Mouse (Mus musculus) lung, adult 2 months (tissue): Measurements from ENCODE around the gene F5. TPM values are rescaled to one million over a fixed set of nuclear protein-coding genes. Genes with fewer than 3 reads are reported as not detected.

Experiments used
- DNase-seq: peaks from one replicate; pipeline ENCODE4 v3.0.0; 2022
- H3K4me1 ChIP-seq: fragments of 200-500 bp; 2 replicates; pipeline ENCODE4 v1.6.1; 2011; ENCODE audit warnings: low read length; ENCODE audit not compliant: control insufficient read depth, insufficient read depth
- H3K4me3 ChIP-seq: fragments of 200-500 bp; replicated peaks from 2 replicates; pipeline ENCODE3; 2011; ENCODE audit warnings: low read depth, mild to moderate bottlenecking, control low read depth, low read length; ENCODE audit errors: extremely low read depth
- CTCF ChIP-seq: fragments of 200-500 bp; IDR thresholded peaks from 2 replicates; pipeline ENCODE4 v1.5.1; 2011; ENCODE audit warnings: mild to moderate bottlenecking, low read length, control low read depth; ENCODE audit not compliant: insufficient read depth
- POLR2A ChIP-seq: fragments of 200-500 bp; IDR thresholded peaks from 2 replicates; pipeline ENCODE4 v1.6.1; 2011; ENCODE audit warnings: low read depth, mild to moderate bottlenecking, control low read depth, low read length, borderline replicate concordance; ENCODE audit errors: extremely low read depth
- WGBS: fragments of 180-500 bp; shearing (Covaris S2); methylation state at CpG from one replicate; pipeline ENCODE4 v1.1.7; 2018; 5-methylcytosine and 5-hydroxymethylcytosine counted together
- polyA plus RNA-seq: library from polyadenylated mRNA; depleted of rRNA; stranded (reverse); fragments of >200 nt; gene quantifications from 2 replicates; pipeline ENCODE4 v1.2.3, GENCODE M21; 2012

F5 gene
- polyA plus RNA-seq, 1 experiment, result 1.8 TPM

- H3K4me3 ChIP-seq, result no peak overlapping the region
- no peak for DNase-seq
- peaks cover 2% of the 10 kb centered on the region; the same call in 1 of the 2 replicates for H3K4me1 ChIP-seq
- 59% methylated on average over 4 of the region's 4 CpGs for WGBS
- TF ChIP-seq CTCF (no peak), POLR2A (no peak)
Measured at GRCm38 (mm10) chr1:164185316-164185715, 33.7 kb downstream of the F5 start.

DNA sequence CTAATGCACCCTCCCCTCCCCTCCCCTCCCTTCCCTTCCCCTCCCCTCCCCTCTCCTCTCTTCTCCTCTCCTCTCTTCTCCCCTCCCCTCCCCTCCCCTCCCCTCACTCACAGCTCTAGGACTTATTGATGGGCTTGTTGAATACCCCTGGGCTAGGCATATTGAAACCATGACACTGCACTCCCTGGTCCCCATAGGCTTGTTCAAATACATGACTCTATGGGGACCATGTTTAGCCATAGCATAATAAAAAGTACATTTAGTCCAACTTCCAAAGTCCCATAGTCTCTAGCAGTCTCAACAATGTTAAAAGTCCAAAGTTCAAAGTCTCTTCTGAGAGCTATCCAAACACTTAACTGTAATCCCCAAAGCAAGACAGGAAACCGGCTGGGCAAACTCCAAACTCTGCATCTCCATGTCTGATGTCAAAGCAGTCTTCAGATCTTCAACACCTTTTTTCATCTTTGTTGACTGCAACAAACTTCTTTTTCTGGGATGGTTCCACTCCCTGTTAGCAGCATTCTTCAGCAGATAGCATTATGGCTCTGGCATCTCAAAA is 35.4 kb downstream of the F5 start:
- peaks cover 2% of the 10 kb centered on the region; the same call in 1 of the 2 replicates for H3K4me1 ChIP-seq
- no peak overlapping the region for H3K4me3 ChIP-seq
- TF ChIP-seq CTCF, result no peak
- TF ChIP-seq POLR2A, result no peak
- WGBS, result 59% methylated on average over 1 of the region's 1 CpGs
- DNase-seq, result no peak

DNA sequence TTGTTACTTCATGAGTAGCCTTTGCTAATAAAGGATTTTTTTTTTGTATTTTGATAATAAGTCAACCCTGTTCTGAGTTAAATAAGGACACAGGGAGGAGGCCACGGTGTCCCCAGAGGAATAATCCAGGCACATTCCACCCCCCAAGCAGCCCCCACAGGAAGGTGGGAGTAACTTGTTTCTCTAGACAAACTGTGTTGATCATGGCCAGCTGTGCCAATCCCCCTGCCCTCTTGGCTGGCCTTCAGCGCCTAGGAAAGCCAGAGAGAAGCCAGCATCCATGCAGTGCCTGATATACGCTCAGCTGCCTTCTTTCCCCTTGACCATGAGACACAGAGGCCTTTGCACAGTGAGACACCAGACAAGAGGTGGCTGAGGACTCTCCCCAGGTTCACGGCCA is 47.9 kb downstream of the F5 start:
- H3K4me3 ChIP-seq, result no peak overlapping the region
- DNase-seq, result no peak
- WGBS, result 82% methylated on average over 4 of the region's 4 CpGs
- TF ChIP-seq CTCF (no peak), POLR2A (no peak)
- H3K4me1 ChIP-seq, result no peaks in the 10 kb centered on the region

- Histone ChIP-seq H3K4me1 (no peaks in the 10 kb centered on the region), H3K4me3 (no peak overlapping the region)
- WGBS, result 30% methylated on average over 2 of the region's 2 CpGs
- DNase-seq, result no peak
- TF ChIP-seq CTCF, result no peak
- TF ChIP-seq POLR2A, result no peak
Measured at GRCm38 (mm10) chr1:164208437-164208836, 56.8 kb downstream of the F5 start.

- DNase-seq, result no peak
- WGBS, result 82% methylated on average over 4 of the region's 4 CpGs
Measured at GRCm38 (mm10) chr1:164210899-164211298, 59.3 kb downstream of the F5 start.

DNA sequence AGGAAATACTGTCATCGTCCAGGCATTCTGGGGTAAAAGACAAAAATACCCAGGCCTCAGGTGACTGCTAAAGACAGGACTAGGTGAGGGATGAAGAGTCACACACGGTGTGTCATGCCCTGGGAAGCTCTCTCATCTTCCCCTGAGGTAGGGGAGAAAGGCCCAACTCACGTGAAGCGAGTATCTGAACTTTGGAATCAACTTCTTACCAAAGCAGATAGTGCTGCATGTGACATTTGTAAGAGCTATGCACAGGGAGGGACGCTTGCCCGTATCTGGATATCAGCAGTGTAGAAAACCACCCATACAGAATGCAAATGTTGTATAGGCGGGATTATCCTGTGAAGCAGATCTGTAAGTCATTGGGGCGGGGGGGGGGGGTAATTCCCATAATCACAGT is 61.0 kb downstream of the F5 start:
- H3K4me3 ChIP-seq, result no peak overlapping the region
- no peak for DNase-seq
- TF ChIP-seq CTCF (no peak), POLR2A (no peak)
- WGBS, result 78% methylated on average over 8 of the region's 8 CpGs
- no peaks in the 10 kb centered on the region for H3K4me1 ChIP-seq

More at GRCm38 (mm10) chr1:164210899-164211298, 59.3 kb downstream of the F5 start:
- Histone ChIP-seq H3K4me1 (no peaks in the 10 kb centered on the region), H3K4me3 (no peak overlapping the region)
- TF ChIP-seq CTCF (no peak), POLR2A (no peak)

- DNase-seq, result no peak
- WGBS, result 62% methylated on average over 8 of the region's 8 CpGs
- no peak overlapping the region for H3K4me3 ChIP-seq
- H3K4me1 ChIP-seq, result no peaks in the 10 kb centered on the region
- no peak for TF ChIP-seq POLR2A
- TF ChIP-seq CTCF, result no peak
Measured at GRCm38 (mm10) chr1:164214190-164214589, 62.6 kb downstream of the F5 start.

DNA sequence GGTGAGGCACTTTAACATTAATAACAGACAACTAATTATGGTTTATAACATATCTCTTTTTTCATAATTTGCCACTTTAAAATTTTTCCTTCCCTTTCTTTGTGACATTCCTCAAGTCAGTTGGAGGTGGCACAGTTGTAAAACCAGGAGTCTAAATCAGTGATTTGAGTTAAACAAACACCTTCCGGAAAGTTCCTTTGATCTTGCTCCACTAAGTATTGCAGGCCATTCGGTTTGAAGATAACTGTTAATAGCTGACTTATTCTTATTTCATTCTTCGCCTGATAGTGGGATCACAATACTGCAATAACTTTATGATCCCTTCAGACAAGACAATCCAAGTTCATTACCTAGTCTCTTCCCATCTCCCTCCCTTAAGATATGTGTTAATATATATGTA is 63.5 kb downstream of the F5 start:
- DNase-seq, result no peak
- TF ChIP-seq POLR2A (no peak), CTCF (no peak)
- no peaks in the 10 kb centered on the region for H3K4me1 ChIP-seq
- no peak overlapping the region for H3K4me3 ChIP-seq
- 48% methylated on average over 3 of the region's 3 CpGs for WGBS

DNA sequence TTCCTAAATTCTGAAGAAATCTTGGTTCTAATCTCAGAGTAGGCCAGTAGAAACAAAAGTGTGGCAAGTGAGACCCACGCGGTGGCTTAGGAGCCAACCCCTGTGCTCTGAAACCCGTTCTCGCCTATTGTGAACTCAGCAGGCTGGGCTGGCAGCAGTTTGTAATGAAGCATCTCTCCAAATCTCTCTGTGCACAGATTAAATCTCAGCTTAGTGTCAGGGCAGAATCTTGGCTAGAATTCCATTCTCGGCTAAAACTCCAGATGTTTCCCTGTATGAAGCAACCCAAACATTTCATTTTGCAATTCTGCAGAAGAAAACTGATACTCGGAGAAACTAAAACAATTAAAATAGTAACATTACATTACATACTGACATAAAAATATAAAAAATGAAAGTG is 63.9 kb downstream of the F5 start:
- no peak for TF ChIP-seq POLR2A
- no peak for TF ChIP-seq CTCF
- no peak for DNase-seq
- 56% methylated on average over 6 of the region's 6 CpGs for WGBS
- Histone ChIP-seq H3K4me3 (no peak overlapping the region), H3K4me1 (no peaks in the 10 kb centered on the region)

DNA sequence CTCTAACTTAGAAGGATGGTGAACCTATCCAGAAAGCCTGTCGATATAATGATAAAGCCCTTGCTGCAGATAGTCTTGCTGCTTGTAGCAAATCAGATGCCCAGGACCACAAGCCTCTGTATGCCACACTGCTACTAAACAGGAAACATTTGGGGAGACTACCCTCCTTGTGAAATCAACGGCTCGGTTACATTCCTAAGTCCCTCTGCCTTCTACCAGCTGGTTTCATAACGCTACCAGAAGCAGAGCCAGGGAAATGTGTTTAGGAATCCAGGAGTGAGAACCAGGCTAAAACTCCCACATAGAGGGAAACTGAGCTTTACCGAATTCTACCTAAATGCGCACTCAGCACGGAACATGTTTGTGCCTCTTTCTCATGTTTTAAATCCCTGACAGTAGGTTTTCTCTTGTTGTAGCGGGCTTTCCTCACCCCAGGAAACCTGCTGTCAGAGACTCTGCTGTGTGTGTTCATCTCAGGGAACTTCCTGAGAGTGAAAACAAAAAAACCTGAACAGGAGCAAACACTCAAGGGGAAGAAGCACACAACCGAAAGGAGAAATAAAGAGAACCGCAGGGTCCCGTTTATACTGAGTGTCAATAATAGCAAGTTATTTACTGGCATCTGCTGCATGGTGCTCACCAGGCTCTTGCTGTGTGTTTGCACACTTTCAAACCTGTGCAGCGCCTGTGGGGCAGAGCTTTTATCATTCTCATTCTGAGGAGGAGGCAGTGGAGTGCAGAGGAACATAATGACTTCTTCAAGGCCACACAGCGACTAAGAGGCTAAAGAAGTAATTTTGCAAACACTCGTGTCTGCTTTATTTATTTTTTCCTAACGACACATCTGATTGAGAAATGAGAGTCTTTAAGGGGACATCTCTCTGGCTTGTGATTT is 66.4 kb downstream of the F5 start:
- TF ChIP-seq POLR2A (no peak), CTCF (no peak)
- no peak for DNase-seq
- Histone ChIP-seq H3K4me3 (no peak overlapping the region), H3K4me1 (no peaks in the 10 kb centered on the region)
- 21% methylated on average over 15 of the region's 15 CpGs for WGBS
